ENCODE assay signal across 23 mouse cellular contexts in genomic region chr9:101552789-101553188, GRCm38 (mm10).
DNase-seq lines count a peak whose midpoint lies in the region; ATAC-seq and TF ChIP-seq lines count a peak whose summit lies in the region.
"Had no signal": no experiment of that assay in that cellular context is flagged by ENCODE, and none has a peak within 500 bp of the region (broad histone marks: within the 10 kb centered on the region; RNA-seq: fewer than 3 reads in every experiment).

No protein-coding gene starts in this region.

- no peak for TF ChIP-seq CTCF in stomach, postnatal 0 days (IDR thresholded peaks at IDR 0.05; ENCODE audit: low read depth)

- no peak overlapping the region for H3K4me3 ChIP-seq in limb, embryonic 10.5 days
- H3K4me3 ChIP-seq in stomach, postnatal 0 days (ENCODE audit: low read depth, low read length): no peak overlapping the region
- H3K4me3 ChIP-seq: embryonic facial prominence, embryonic 10.5 days; heart, embryonic 15.5 days; limb, embryonic 15.5 days; midbrain, embryonic 12.5 days had no signal

- H3K27me3 ChIP-seq in limb, embryonic 10.5 days (ENCODE audit: low read depth, poor library complexity, severe bottlenecking): peaks cover 13% of the 10 kb centered on the region
- H3K27me3 ChIP-seq in stomach, postnatal 0 days (ENCODE audit: control insufficient read depth, insufficient read depth, low read length): no peaks in the 10 kb centered on the region
- H3K27me3 ChIP-seq: heart, embryonic 15.5 days; limb, embryonic 15.5 days; midbrain, embryonic 12.5 days had no signal

- ATAC-seq in megakaryocyte progenitor cell, adult 5-6 weeks (replicated peaks; ENCODE audit: poor library complexity): peak; percentile 50
- ATAC-seq in stomach, postnatal 0 days (ENCODE audit: low FRiP score, low TSS enrichment): no peak
- ATAC-seq: forebrain, postnatal 0 days; hindbrain, postnatal 0 days; intestine, embryonic 16.5 days had no signal

- no peak overlapping the region for H3K27ac ChIP-seq in limb, embryonic 10.5 days
- no peak overlapping the region for H3K27ac ChIP-seq in stomach, postnatal 0 days (replicated peaks)
- H3K27ac ChIP-seq: embryonic facial prominence, embryonic 10.5 days; heart, embryonic 15.5 days; hindbrain, postnatal 0 days; limb, embryonic 15.5 days; macrophage; midbrain, embryonic 12.5 days had no signal

- no peak for TF ChIP-seq EP300 in stomach, postnatal 0 days (optimal IDR thresholded peaks at IDR 0.05)

- WGBS in limb, embryonic 10.5 days: 90% methylated on average over 6 of the region's 6 CpGs
- 91% methylated on average over 6 of the region's 6 CpGs for WGBS in stomach, postnatal 0 days

- H3K4me2 ChIP-seq in stomach, postnatal 0 days (replicated peaks; ENCODE audit: low read depth): no peak overlapping the region
- H3K4me2 ChIP-seq: heart, embryonic 15.5 days; limb, embryonic 15.5 days; midbrain, embryonic 12.5 days had no signal

- no peaks in the 10 kb centered on the region for H3K9me3 ChIP-seq in limb, embryonic 10.5 days (replicated peaks)
- no peaks in the 10 kb centered on the region for H3K9me3 ChIP-seq in stomach, postnatal 0 days (ENCODE audit: control insufficient read depth, low read length)
- H3K9me3 ChIP-seq: embryonic facial prominence, embryonic 10.5 days; heart, embryonic 15.5 days; limb, embryonic 15.5 days; midbrain, embryonic 12.5 days had no signal

- no peak overlapping the region for H3K9ac ChIP-seq in stomach, postnatal 0 days (ENCODE audit: low read length)
- H3K9ac ChIP-seq: forebrain, postnatal 0 days; heart, embryonic 15.5 days; limb, embryonic 15.5 days; midbrain, embryonic 12.5 days had no signal

- H3K36me3 ChIP-seq in limb, embryonic 10.5 days: no peaks in the 10 kb centered on the region
- no peaks in the 10 kb centered on the region for H3K36me3 ChIP-seq in stomach, postnatal 0 days (ENCODE audit: control insufficient read depth, insufficient read depth, low read length)
- H3K36me3 ChIP-seq: embryonic facial prominence, embryonic 10.5 days; heart, embryonic 15.5 days; limb, embryonic 15.5 days; midbrain, embryonic 12.5 days had no signal

- DNase-seq in spleen, postnatal 36 days (ENCODE audit: low spot score in 2 of 2): peak; percentile 10 to 25
- DNase-seq in spleen, adult 18-20 months: no peak
- peak; percentile 9 for DNase-seq in limb, embryonic 10.5 days (ENCODE audit: low spot score)
- DNase-seq in lung, postnatal 10 days: peak; percentile 32
- no peak for DNase-seq in stomach, postnatal 0 days (ENCODE audit: low spot score)
- DNase-seq in gastrocnemius, postnatal 4 days (ENCODE audit: low spot score in 2 of 2): no peak
- no peak for DNase-seq in embryo, embryonic 9.5 days (ENCODE audit: extremely low spot score)
- DNase-seq: adrenal gland, postnatal 14 days; cerebellum, adult 8-10 months; forebrain, postnatal 0 days; gastrocnemius, postnatal 14 days; kidney, postnatal 4 days; layer of hippocampus, adult 9-11 months; right cerebral cortex, postnatal 14 days; thymus, postnatal 14 days had no signal

- H3K4me1 ChIP-seq in limb, embryonic 10.5 days: peaks cover 5% of the 10 kb centered on the region; the same call in 1 of the 2 replicates
- H3K4me1 ChIP-seq in stomach, postnatal 0 days (replicated peaks; ENCODE audit: control insufficient read depth, insufficient read depth): no peaks in the 10 kb centered on the region
- H3K4me1 ChIP-seq: heart, embryonic 15.5 days; limb, embryonic 15.5 days; midbrain, embryonic 12.5 days had no signal

Comparison
In these comparisons a context has a peak if more than half of its experiments do, and no peak if none do; other contexts are left out.
1. DNase-seq: peak in spleen, postnatal 36 days (2 of 2), limb, embryonic 10.5 days (single experiment) and lung, postnatal 10 days (single experiment); none in spleen, adult 18-20 months (0 of 2), stomach, postnatal 0 days (single experiment), gastrocnemius, postnatal 4 days (0 of 2) and embryo, embryonic 9.5 days (single experiment).